Mouse (Mus musculus) splenic B cell, adult 2 months (primary cell): ENCODE measurements at regions not wholly inside any gene's neighbourhood (a gene's known extent, or its start where the extent isn't known, plus 50 kb on each side); places are given as distances from the start of the nearest gene placed in this dataset.
A peak's percentile ranks its signal among the peaks of the same experiment; 100 is the strongest.

Experiments used
- DNase-seq: peaks from one replicate; pipeline ENCODE4 v3.0.0-alpha.2; 2011; ENCODE audit warnings: low read depth, low spot score
- H3K27me3 ChIP-seq: 2 replicates; pipeline ENCODE4 v1.6.1; 2012; ENCODE audit warnings: mild to moderate bottlenecking, low read length, moderate library complexity, mixed read lengths; ENCODE audit not compliant: control insufficient read depth, poor library complexity, insufficient read depth, severe bottlenecking
- H3K36me3 ChIP-seq: 2 replicates; pipeline ENCODE4 v1.6.1; 2012; ENCODE audit warnings: mild to moderate bottlenecking, low read length, moderate library complexity, mixed read lengths; ENCODE audit not compliant: control insufficient read depth, poor library complexity, insufficient read depth, severe bottlenecking

GRCm38 (mm10) chr13:112005421-112005820 lies 196.6 kb upstream of the Map3k1 start:
- Histone ChIP-seq H3K36me3 (no peaks in the 10 kb centered on the region), H3K27me3 (no peaks in the 10 kb centered on the region)
- no peak for DNase-seq

- no peaks in the 10 kb centered on the region for H3K36me3 ChIP-seq
- no peak for DNase-seq
- H3K27me3 ChIP-seq, result no peaks in the 10 kb centered on the region
Measured at GRCm38 (mm10) chr13:112008806-112009205, 200.0 kb upstream of the Map3k1 start.

DNA sequence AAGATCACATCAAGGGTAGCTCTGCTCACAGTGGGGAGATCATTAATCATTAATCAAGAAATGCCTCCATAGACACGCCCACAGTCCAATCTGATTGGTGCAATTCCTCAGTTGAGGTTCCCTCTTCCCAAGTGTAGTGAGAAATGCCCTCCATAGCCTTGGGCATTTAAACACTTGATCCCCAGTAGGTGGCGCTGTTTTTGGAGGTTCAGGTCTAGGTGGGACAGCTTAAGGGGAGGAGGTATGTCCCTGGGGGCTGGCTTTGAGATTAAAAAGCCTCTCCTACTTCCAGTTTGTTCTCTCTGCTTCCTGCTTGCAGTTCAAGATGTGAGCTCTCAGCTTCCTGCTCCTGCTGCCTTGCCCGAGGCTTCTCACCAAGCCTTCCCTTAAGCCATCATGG lies 200.5 kb upstream of the Map3k1 start:
- Histone ChIP-seq H3K27me3 (no peaks in the 10 kb centered on the region), H3K36me3 (no peaks in the 10 kb centered on the region)
- peak; percentile 56 for DNase-seq

GRCm38 (mm10) chr13:112010464-112010863 lies 201.7 kb upstream of the Map3k1 start:
- no peaks in the 10 kb centered on the region for H3K27me3 ChIP-seq
- DNase-seq, result no peak
- no peaks in the 10 kb centered on the region for H3K36me3 ChIP-seq

- Histone ChIP-seq H3K36me3 (no peaks in the 10 kb centered on the region), H3K27me3 (no peaks in the 10 kb centered on the region)
- peak; percentile 25 for DNase-seq
Measured at GRCm38 (mm10) chr13:112012640-112013039, 203.8 kb upstream of the Map3k1 start.

DNA sequence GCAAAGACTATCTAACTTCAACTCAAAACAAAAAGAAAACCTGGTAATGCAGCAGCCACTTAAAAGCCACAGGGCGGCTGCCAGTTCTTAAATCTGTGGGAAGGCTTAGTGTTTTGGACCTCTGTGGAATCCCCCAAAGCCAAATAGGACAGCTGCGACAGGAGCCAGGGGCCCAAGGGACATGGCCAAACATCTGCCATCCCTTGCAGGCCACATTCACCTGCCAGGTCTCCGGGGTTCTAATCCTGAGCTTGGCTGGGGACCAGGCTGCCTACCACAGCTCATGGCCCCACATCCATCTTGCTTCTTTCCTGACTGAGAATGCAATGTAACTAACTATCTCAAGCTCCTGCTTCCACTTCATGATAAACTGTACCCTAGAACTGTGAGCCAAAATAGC lies 206.3 kb upstream of the Map3k1 start:
- DNase-seq, result no peak
- Histone ChIP-seq H3K36me3 (no peaks in the 10 kb centered on the region), H3K27me3 (no peaks in the 10 kb centered on the region)

GRCm38 (mm10) chr13:112016280-112016679 lies 207.5 kb upstream of the Map3k1 start:
- DNase-seq, result no peak

DNA sequence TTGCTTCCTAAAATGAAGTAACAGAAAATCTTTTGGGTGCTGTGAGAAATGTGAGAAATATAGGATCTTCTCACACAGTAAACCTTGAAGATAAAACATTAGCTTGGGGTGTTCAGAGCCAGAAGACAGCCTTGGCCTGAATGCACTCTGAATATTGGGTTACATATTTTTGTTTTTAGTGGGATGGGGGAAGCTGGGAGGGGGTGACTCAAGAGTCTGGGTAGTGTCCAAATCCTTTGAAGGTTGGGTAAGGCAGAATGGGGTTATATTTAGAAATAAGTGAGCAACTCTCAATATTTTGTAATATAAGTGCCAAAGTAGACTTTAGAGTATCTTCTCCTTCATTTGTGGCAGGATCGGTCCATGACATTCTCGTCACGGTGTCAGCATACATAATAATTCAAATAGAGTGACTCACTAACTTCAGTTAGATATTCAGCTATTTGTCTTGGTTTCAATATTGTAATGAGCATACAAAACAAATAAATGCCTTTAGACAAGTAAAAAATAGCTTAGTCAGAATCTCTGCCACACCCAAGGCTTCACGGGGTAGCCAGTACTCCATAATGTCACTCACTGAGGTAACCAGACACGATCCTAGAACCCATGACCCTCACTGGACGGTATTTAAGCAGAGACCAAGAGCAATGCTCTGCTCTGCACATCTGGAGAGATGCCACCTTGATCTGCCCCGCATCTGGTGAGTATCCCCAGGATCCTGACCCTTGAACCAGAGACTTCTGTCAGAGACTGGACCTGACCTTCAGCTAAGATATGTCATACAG lies 209.9 kb upstream of the Map3k1 start:
- H3K36me3 ChIP-seq, result no peaks in the 10 kb centered on the region
- H3K27me3 ChIP-seq, result no peaks in the 10 kb centered on the region
- DNase-seq, result no peak

More at GRCm38 (mm10) chr13:112016280-112016679, 207.5 kb upstream of the Map3k1 start:
- Histone ChIP-seq H3K36me3 (no peaks in the 10 kb centered on the region), H3K27me3 (no peaks in the 10 kb centered on the region)

GRCm38 (mm10) chr13:112019575-112019974 lies 210.8 kb upstream of the Map3k1 start:
- DNase-seq, result no peak

DNA sequence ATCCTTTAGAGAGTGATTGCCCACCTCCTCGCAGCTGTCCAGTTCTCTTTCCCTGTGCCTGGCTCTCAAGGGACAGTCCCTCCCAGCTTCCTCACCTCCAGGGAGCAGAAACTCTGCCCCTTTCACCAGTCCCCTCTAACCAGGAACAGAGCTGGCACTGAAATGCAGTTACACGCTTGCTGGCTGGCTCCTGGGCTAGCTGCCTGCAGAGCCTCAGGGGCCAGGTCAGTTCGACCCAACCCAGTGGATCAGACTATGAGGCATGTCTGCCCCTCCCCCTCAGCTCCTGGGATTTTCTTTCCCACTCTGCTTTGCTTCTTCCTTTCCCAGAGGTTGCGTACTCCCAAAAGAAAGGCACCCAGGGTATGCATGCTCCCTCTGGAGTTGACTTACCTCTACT lies 214.4 kb upstream of the Map3k1 start:
- no peaks in the 10 kb centered on the region for H3K27me3 ChIP-seq
- H3K36me3 ChIP-seq, result no peaks in the 10 kb centered on the region
- DNase-seq, result no peak

More at GRCm38 (mm10) chr13:112019575-112019974, 210.8 kb upstream of the Map3k1 start:
- Histone ChIP-seq H3K36me3 (no peaks in the 10 kb centered on the region), H3K27me3 (no peaks in the 10 kb centered on the region)

- peak; percentile 9 for DNase-seq
- Histone ChIP-seq H3K36me3 (no peaks in the 10 kb centered on the region), H3K27me3 (no peaks in the 10 kb centered on the region)
Measured at GRCm38 (mm10) chr13:112024667-112025585, 216.1 kb upstream of the Map3k1 start.

GRCm38 (mm10) chr13:112025586-112025950 lies 216.8 kb upstream of the Map3k1 start:
- DNase-seq, result no peak
- no peaks in the 10 kb centered on the region for H3K36me3 ChIP-seq
- H3K27me3 ChIP-seq, result no peaks in the 10 kb centered on the region

- no peak for DNase-seq
- no peaks in the 10 kb centered on the region for H3K27me3 ChIP-seq
- no peaks in the 10 kb centered on the region for H3K36me3 ChIP-seq
Measured at GRCm38 (mm10) chr13:112027736-112028135, 218.9 kb upstream of the Map3k1 start.

GRCm38 (mm10) chr13:112031061-112031460 lies 222.3 kb upstream of the Map3k1 start:
- DNase-seq, result no peak
- no peaks in the 10 kb centered on the region for H3K27me3 ChIP-seq

More at GRCm38 (mm10) chr13:112031061-112031460, 222.3 kb upstream of the Map3k1 start:
- no peaks in the 10 kb centered on the region for H3K36me3 ChIP-seq
